Mouse (Mus musculus) embryonic stem cell, embryonic (primary cell): Measurements from ENCODE around the gene Tpm3-rs7.
"Not testable (repeated sequence)": the region's sequence is repeated elsewhere in the genome, so short reads cannot be mapped to it uniquely, and the experiment has no call there.

Experiments
- CTCF ChIA-PET, 4 experiments: fragments of 300-600 bp in 2 of 4; fragments of 350-600 bp in 2 of 4; sonication (Branson Sonifier 250); formaldehyde crosslinking; loops; one replicate each; lab custom pipeline; 2022; ENCODE audit warnings: inconsistent platforms in 2 of 4; lab: Charles Lee
- POLR2A ChIA-PET, 4 experiments: fragments of 300-600 bp in 2 of 4; fragments of 350-600 bp in 2 of 4; sonication (Branson Sonifier 250); formaldehyde crosslinking; loops; one replicate each; lab custom pipeline; 2022; ENCODE audit warnings: antibody characterized with exemption in 4 of 4, inconsistent platforms in 1 of 4; lab: Charles Lee

Gene Tpm3-rs7

GRCm38 (mm10) chr14:113314499-113314898, at the start of gene Tpm3-rs7:
Tpm3-rs7 (plus strand) TSS chr14:113314608.
- POLR2A ChIA-PET, CTCF ChIA-PET: not testable (repeated sequence)

DNA sequence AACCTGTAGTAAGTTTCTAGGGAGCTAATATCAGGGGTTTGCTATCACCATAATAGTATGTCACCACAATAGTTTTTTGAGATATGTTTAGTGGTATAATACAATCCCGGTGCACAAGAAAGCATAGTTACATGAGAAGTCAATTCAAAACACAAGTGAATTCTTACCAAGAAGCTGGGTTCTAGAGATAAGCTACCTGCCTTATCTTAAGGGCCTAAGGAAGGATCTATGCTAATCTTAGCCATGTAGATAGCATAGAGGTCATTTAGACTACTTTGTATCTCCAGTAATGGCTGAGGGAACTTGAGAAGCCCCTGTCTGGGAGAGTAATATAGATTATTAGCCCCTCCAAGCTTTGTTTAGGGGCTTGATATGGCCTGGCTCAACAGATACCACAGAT, 2.6 kb downstream of the Tpm3-rs7 start:
- ChIA-PET CTCF (no interaction called here), POLR2A (no interaction called here)

DNA sequence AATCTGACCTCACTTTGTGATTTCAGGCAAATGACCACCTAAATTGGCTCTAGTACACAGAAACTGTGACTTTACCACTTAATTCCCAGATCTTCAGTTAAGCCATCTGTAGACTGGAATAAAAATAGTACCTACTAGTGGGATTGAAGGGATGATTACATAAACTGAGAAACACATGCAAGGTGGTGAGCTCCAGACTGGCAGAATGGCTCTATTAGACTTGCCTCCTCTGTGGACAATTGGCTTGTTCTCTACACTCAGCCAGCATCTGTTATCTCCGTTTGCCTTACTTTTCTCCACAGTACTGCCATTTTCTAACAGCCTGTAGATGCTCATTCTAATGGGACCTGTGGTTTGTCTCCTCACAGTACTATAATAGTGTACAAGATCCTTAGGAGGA, 49.0 kb downstream of the Tpm3-rs7 start:
- ChIA-PET CTCF (no interaction called here), POLR2A (no interaction called here)
